19 mouse cellular contexts compared by ENCODE assay signal in genomic region chr13:99449547-99449946, GRCm38 (mm10).
DNase-seq lines count a peak whose midpoint lies in the region; ATAC-seq and TF ChIP-seq lines count a peak whose summit lies in the region.
"Had no signal": no experiment of that assay in that cellular context is flagged by ENCODE, and none has a peak within 500 bp of the region (broad histone marks: within the 10 kb centered on the region; RNA-seq: fewer than 3 reads in every experiment).

No protein-coding gene starts in this region.

- DNase-seq in forebrain, postnatal 0 days = no peak
- no peak for DNase-seq in midbrain, postnatal 0 days (ENCODE audit: low spot score)
- peak; percentile 14 for DNase-seq in forelimb bud, embryonic 11.5 days (ENCODE audit: low read depth, low spot score)
- DNase-seq in adrenal gland, postnatal 36 days = no peak
- DNase-seq: cerebellum, adult 18-20 months; cerebellum, postnatal 36 days; gastrocnemius, adult 2 months; kidney, postnatal 4 days; lung, adult 2 months; lung, postnatal 36 days; thymus, adult 2 months had no signal

- no peaks in the 10 kb centered on the region for H3K9me3 ChIP-seq in forebrain, embryonic 13.5 days (replicated peaks)
- no peaks in the 10 kb centered on the region for H3K9me3 ChIP-seq in forebrain, postnatal 0 days (ENCODE audit: low read length)
- no peaks in the 10 kb centered on the region for H3K9me3 ChIP-seq in midbrain, embryonic 12.5 days
- no peaks in the 10 kb centered on the region for H3K9me3 ChIP-seq in midbrain, postnatal 0 days (ENCODE audit: low read length)
- H3K9me3 ChIP-seq: heart, embryonic 10.5 days; hindbrain, embryonic 15.5 days; kidney, embryonic 15.5 days had no signal

- no peak for ATAC-seq in forebrain, embryonic 13.5 days
- no peak for ATAC-seq in forebrain, postnatal 0 days
- no peak for ATAC-seq in midbrain, embryonic 12.5 days (ENCODE audit: low FRiP score, low read depth)
- ATAC-seq in midbrain, postnatal 0 days (ENCODE audit: low FRiP score) = no peak
- ATAC-seq in megakaryocyte, adult 5-6 weeks (ENCODE audit: poor library complexity, severe bottlenecking) = no peak
- ATAC-seq: intestine, postnatal 0 days had no signal

- H3K9ac ChIP-seq in forebrain, embryonic 13.5 days = no peak overlapping the region
- H3K9ac ChIP-seq in forebrain, postnatal 0 days = no peak overlapping the region
- H3K9ac ChIP-seq in midbrain, embryonic 12.5 days (replicated peaks) = no peak overlapping the region
- no peak overlapping the region for H3K9ac ChIP-seq in midbrain, postnatal 0 days (replicated peaks; ENCODE audit: low read length, poor library complexity, severe bottlenecking)
- H3K9ac ChIP-seq: hindbrain, embryonic 15.5 days; kidney, embryonic 15.5 days had no signal

- H3K27ac ChIP-seq in forebrain, embryonic 13.5 days = peak overlapping the region; percentile 95
- H3K27ac ChIP-seq in forebrain, postnatal 0 days (ENCODE audit: low read depth, low read length) = no peak overlapping the region
- peak overlapping the region; percentile 93 for H3K27ac ChIP-seq in midbrain, embryonic 12.5 days (replicated peaks)
- H3K27ac ChIP-seq in midbrain, postnatal 0 days (ENCODE audit: low read depth, low read length) = no peak overlapping the region
- H3K27ac ChIP-seq: heart, embryonic 10.5 days; kidney, embryonic 15.5 days had no signal

- peaks cover 15% of the 10 kb centered on the region; the same call in 1 of the 2 replicates for H3K36me3 ChIP-seq in forebrain, embryonic 13.5 days (ENCODE audit: poor library complexity, severe bottlenecking)
- H3K36me3 ChIP-seq in forebrain, postnatal 0 days (ENCODE audit: insufficient read depth) = 0 out of 2 replicates have a peak, but pooled peaks cover 2% of the 10 kb centered on the region
- peaks cover 6% of the 10 kb centered on the region; the same call in 1 of the 2 replicates for H3K36me3 ChIP-seq in midbrain, embryonic 12.5 days
- H3K36me3 ChIP-seq in midbrain, postnatal 0 days (ENCODE audit: insufficient read depth, low read length) = no peaks in the 10 kb centered on the region; the same call in 1 of the 2 replicates
- H3K36me3 ChIP-seq: hindbrain, embryonic 15.5 days; kidney, embryonic 15.5 days had no signal

- no peak for TF ChIP-seq CTCF in forebrain, postnatal 0 days (IDR thresholded peaks at IDR 0.05; ENCODE audit: low read depth)
- no peak for TF ChIP-seq CTCF in midbrain, postnatal 0 days (IDR thresholded peaks at IDR 0.05)

- no peaks in the 10 kb centered on the region for H3K27me3 ChIP-seq in forebrain, embryonic 13.5 days
- H3K27me3 ChIP-seq in forebrain, postnatal 0 days (ENCODE audit: insufficient read depth, low read length) = no peaks in the 10 kb centered on the region
- no peaks in the 10 kb centered on the region for H3K27me3 ChIP-seq in midbrain, embryonic 12.5 days
- no peaks in the 10 kb centered on the region for H3K27me3 ChIP-seq in midbrain, postnatal 0 days (ENCODE audit: insufficient read depth, low read length)
- H3K27me3 ChIP-seq: hindbrain, embryonic 15.5 days; kidney, embryonic 15.5 days had no signal

- 83% methylated on average over 4 of the region's 4 CpGs for WGBS in forebrain, embryonic 13.5 days
- 74% methylated on average over 4 of the region's 4 CpGs for WGBS in forebrain, postnatal 0 days
- 79% methylated on average over 4 of the region's 4 CpGs for WGBS in midbrain, embryonic 12.5 days
- WGBS in midbrain, postnatal 0 days = 80% methylated on average over 4 of the region's 4 CpGs

- H3K4me3 ChIP-seq in forebrain, embryonic 13.5 days = no peak overlapping the region
- H3K4me3 ChIP-seq in forebrain, postnatal 0 days (ENCODE audit: low read depth, low read length) = no peak overlapping the region
- H3K4me3 ChIP-seq in midbrain, embryonic 12.5 days = no peak overlapping the region
- no peak overlapping the region for H3K4me3 ChIP-seq in midbrain, postnatal 0 days (ENCODE audit: low read depth, low read length)
- H3K4me3 ChIP-seq: gastrocnemius, adult 2 months; heart, embryonic 10.5 days; hindbrain, embryonic 15.5 days; kidney, embryonic 15.5 days had no signal

- H3K4me2 ChIP-seq in forebrain, embryonic 13.5 days = no peak overlapping the region
- no peak overlapping the region for H3K4me2 ChIP-seq in forebrain, postnatal 0 days (ENCODE audit: low read depth)
- no peak overlapping the region for H3K4me2 ChIP-seq in midbrain, embryonic 12.5 days (replicated peaks)
- no peak overlapping the region for H3K4me2 ChIP-seq in midbrain, postnatal 0 days (ENCODE audit: low read depth, low read length, poor library complexity, severe bottlenecking)
- H3K4me2 ChIP-seq: hindbrain, embryonic 15.5 days; kidney, embryonic 15.5 days; liver, embryonic 11.5 days had no signal

- H3K4me1 ChIP-seq in forebrain, embryonic 13.5 days = peaks cover 74% of the 10 kb centered on the region
- peaks cover 41% of the 10 kb centered on the region for H3K4me1 ChIP-seq in forebrain, postnatal 0 days (ENCODE audit: insufficient read depth)
- H3K4me1 ChIP-seq in midbrain, embryonic 12.5 days = peaks cover 59% of the 10 kb centered on the region
- H3K4me1 ChIP-seq in midbrain, postnatal 0 days (ENCODE audit: insufficient read depth, low read length) = peaks cover 40% of the 10 kb centered on the region

Comparison
In these comparisons a context has a peak if more than half of its experiments do, and no peak if none do; other contexts are left out.
1. H3K27ac ChIP-seq: peak in forebrain, embryonic 13.5 days (single experiment) and midbrain, embryonic 12.5 days (single experiment); none in forebrain, postnatal 0 days (single experiment) and midbrain, postnatal 0 days (single experiment).